8 mouse cellular contexts compared by ENCODE assay signal in genomic region chr3:89421002-89421774, GRCm38 (mm10). TPM values are rescaled to one million over a fixed set of nuclear protein-coding genes. Genes with fewer than 3 reads are reported as not detected.
DNase-seq lines count a peak whose midpoint lies in the region; ATAC-seq and TF ChIP-seq lines count a peak whose summit lies in the region.

No protein-coding gene starts in this region.

- peaks cover 6% of the 10 kb centered on the region; the same call in 1 of the 2 replicates for H3K36me3 ChIP-seq in hindbrain, embryonic 13.5 days

- peak overlapping the region; percentile 73 for H3K27ac ChIP-seq in hindbrain, embryonic 13.5 days
- peak overlapping the region; percentile 62 for H3K27ac ChIP-seq in left cerebral cortex, adult 2 months

- no peaks in the 10 kb centered on the region for H3K9me3 ChIP-seq in hindbrain, embryonic 13.5 days

- H3K4me3 ChIP-seq in hindbrain, embryonic 13.5 days, result peak overlapping the region; percentile 38
- peak overlapping the region; percentile 57 for H3K4me3 ChIP-seq in left cerebral cortex, adult 2 months

- peak overlapping the region; percentile 61 for H3K4me2 ChIP-seq in hindbrain, embryonic 13.5 days

- intact Hi-C loops in left cerebral cortex, adult 2 months (cut with DNase I), result no loop called here

- 3% methylated on average over 11 of the region's 11 CpGs for WGBS in hindbrain, embryonic 13.5 days

- DNase-seq in R1 (ENCODE audit: low read depth, low spot score), result peak; percentile 97
- peak; percentile 49 to 51 for DNase-seq in cerebellum, postnatal 36 days
- peak; percentile 65 to 71 for DNase-seq in frontal cortex, postnatal 36 days (ENCODE audit: low spot score in 2 of 2)
- peak; percentile 64 to 68 for DNase-seq in left cerebral cortex, adult 2 months (ENCODE audit: extremely low spot score in 1 of 2, low spot score in 2 of 2)
- DNase-seq in lung, postnatal 36 days, result peak; percentile 93
- DNase-seq in right cerebral cortex, adult 18-20 months, result peak; percentile 88

- peak overlapping the region; percentile 72 for H3K9ac ChIP-seq in hindbrain, embryonic 13.5 days

- ATAC-seq in hindbrain, embryonic 13.5 days (ENCODE audit: low FRiP score), result peak; percentile 47
- ATAC-seq in activated CD4-positive, CD25-positive, alpha-beta regulatory T cell, adult 4 months, result no peak

- H3K27me3 ChIP-seq in hindbrain, embryonic 13.5 days, result no peaks in the 10 kb centered on the region

- H3K4me1 ChIP-seq in hindbrain, embryonic 13.5 days (replicated peaks), result peaks cover 43% of the 10 kb centered on the region

- TF ChIP-seq CTCF in left cerebral cortex, adult 2 months (IDR thresholded peaks at IDR 0.05), result no peak

RNA-seq across cellular contexts. Expression of gene Shc1, which starts 2.9 kb away (rescaled TPM):
- polyA plus RNA-seq in hindbrain, embryonic 13.5 days (2015; fragmentation: Nextera tagmentation; extraction: Ambion mirVana), result 24.3 and 24.4 TPM in 2 replicates
- total RNA-seq in left cerebral cortex, adult 2 months (2021), result 10 to 100 TPM; 12.9 to 16.4 TPM
- 10 to 100 TPM; 29.6 to 43.2 TPM for polyA plus RNA-seq in activated CD4-positive, CD25-positive, alpha-beta regulatory T cell, adult 4 months (2017; shearing (Covaris generic))

RNA-seq across cellular contexts. Expression of gene Cks1b, which starts 3.0 kb away (rescaled TPM):
- 116 and 121 TPM in 2 replicates for polyA plus RNA-seq in hindbrain, embryonic 13.5 days (2015; fragmentation: Nextera tagmentation; extraction: Ambion mirVana)
- total RNA-seq in left cerebral cortex, adult 2 months (2021), result 1 to 10 TPM; 1.8 to 2.3 TPM
- 10 to 100 TPM; 70.8 to 92.3 TPM for polyA plus RNA-seq in activated CD4-positive, CD25-positive, alpha-beta regulatory T cell, adult 4 months (2017; shearing (Covaris generic))

RNA-seq across cellular contexts. Expression of gene Pygo2, which starts 8.8 kb away (rescaled TPM):
- polyA plus RNA-seq in hindbrain, embryonic 13.5 days (2015; fragmentation: Nextera tagmentation; extraction: Ambion mirVana), result 38.7 and 42.0 TPM in 2 replicates
- total RNA-seq in left cerebral cortex, adult 2 months (2021), result 10 to 100 TPM; 51.0 to 54.5 TPM
- polyA plus RNA-seq in activated CD4-positive, CD25-positive, alpha-beta regulatory T cell, adult 4 months (2017; shearing (Covaris generic)), result 1 to 10 TPM; 8.6 to 9.6 TPM

RNA-seq across cellular contexts. Expression of gene Flad1, which starts 9.5 kb away (rescaled TPM):
- 38.5 and 39.3 TPM in 2 replicates for polyA plus RNA-seq in hindbrain, embryonic 13.5 days (2015; fragmentation: Nextera tagmentation; extraction: Ambion mirVana)
- total RNA-seq in left cerebral cortex, adult 2 months (2021), result 10 to 100 TPM; 34.5 to 37.8 TPM
- 10 to 100 TPM; 37.7 to 45.7 TPM for polyA plus RNA-seq in activated CD4-positive, CD25-positive, alpha-beta regulatory T cell, adult 4 months (2017; shearing (Covaris generic))

RNA-seq across cellular contexts. Expression of gene Pbxip1, which starts 15.3 kb away (rescaled TPM):
- 19.4 and 20.4 TPM in 2 replicates for polyA plus RNA-seq in hindbrain, embryonic 13.5 days (2015; fragmentation: Nextera tagmentation; extraction: Ambion mirVana)
- total RNA-seq in left cerebral cortex, adult 2 months (2021), result 10 to 100 TPM; 33.8 to 34.8 TPM
- 10 to 100 TPM; 35.6 to 47.3 TPM for polyA plus RNA-seq in activated CD4-positive, CD25-positive, alpha-beta regulatory T cell, adult 4 months (2017; shearing (Covaris generic))
